Mouse (Mus musculus) small intestine, adult 2 months (tissue): ENCODE data around the gene Sipa1l1. TPM values are rescaled to one million over a fixed set of nuclear protein-coding genes. Genes with fewer than 3 reads are reported as not detected.

Source experiments
- H3K27ac ChIP-seq: fragments of 200-500 bp; 2 replicates; pipeline ENCODE4 v1.5.1; 2012; ENCODE audit warnings: low read depth, low read length, control low read depth, inconsistent platforms; ENCODE audit not compliant: insufficient read depth
- H3K27me3 ChIP-seq: fragments of 200-500 bp; 2 replicates; pipeline ENCODE4 v1.6.1; 2012; ENCODE audit warnings: mild to moderate bottlenecking, moderate library complexity, low read length, inconsistent platforms; ENCODE audit not compliant: control insufficient read depth, insufficient read depth
- H3K36me3 ChIP-seq: fragments of 200-500 bp; 2 replicates; pipeline ENCODE4 v1.6.1; 2012; ENCODE audit warnings: mild to moderate bottlenecking, low read length, control low read depth, inconsistent platforms; ENCODE audit not compliant: control insufficient read depth, insufficient read depth
- H3K4me1 ChIP-seq: fragments of 200-500 bp; 2 replicates; pipeline ENCODE4 v1.6.1; 2012; ENCODE audit warnings: low read length, inconsistent platforms, mixed read lengths; ENCODE audit not compliant: control insufficient read depth, insufficient read depth, insufficient read length
- H3K4me3 ChIP-seq: fragments of 200-500 bp; 2 replicates; pipeline ENCODE4 v1.5.1; 2012; ENCODE audit warnings: low read depth, mild to moderate bottlenecking, control low read depth, inconsistent platforms, low read length, moderate library complexity
- CTCF ChIP-seq: fragments of 200-500 bp; IDR thresholded peaks from 2 replicates; pipeline ENCODE4 v1.5.1; 2012; ENCODE audit warnings: low read depth, mild to moderate bottlenecking, control low read depth, inconsistent platforms, low read length, moderate library complexity, mixed read lengths; ENCODE audit not compliant: insufficient replicate concordance, insufficient read length; ENCODE audit errors: extremely low read depth
- POLR2A ChIP-seq: fragments of 200-500 bp; IDR thresholded peaks from 2 replicates; pipeline ENCODE4 v1.6.1; 2012; ENCODE audit warnings: low read depth, mild to moderate bottlenecking, control low read depth, inconsistent platforms, low read length, moderate library complexity
- WGBS: fragments of 180-500 bp; shearing (Covaris S2); methylation state at CpG from one replicate; pipeline ENCODE4 v1.1.7; 2018; 5-methylcytosine and 5-hydroxymethylcytosine counted together
- polyA plus RNA-seq: library from polyadenylated mRNA; depleted of rRNA; stranded (reverse); fragments of >200 nt; gene quantifications from 2 replicates; pipeline ENCODE4 v1.2.3, GENCODE M21; 2012

Sipa1l1 gene
- polyA plus RNA-seq, 1 experiment: 13.4 TPM

DNA sequence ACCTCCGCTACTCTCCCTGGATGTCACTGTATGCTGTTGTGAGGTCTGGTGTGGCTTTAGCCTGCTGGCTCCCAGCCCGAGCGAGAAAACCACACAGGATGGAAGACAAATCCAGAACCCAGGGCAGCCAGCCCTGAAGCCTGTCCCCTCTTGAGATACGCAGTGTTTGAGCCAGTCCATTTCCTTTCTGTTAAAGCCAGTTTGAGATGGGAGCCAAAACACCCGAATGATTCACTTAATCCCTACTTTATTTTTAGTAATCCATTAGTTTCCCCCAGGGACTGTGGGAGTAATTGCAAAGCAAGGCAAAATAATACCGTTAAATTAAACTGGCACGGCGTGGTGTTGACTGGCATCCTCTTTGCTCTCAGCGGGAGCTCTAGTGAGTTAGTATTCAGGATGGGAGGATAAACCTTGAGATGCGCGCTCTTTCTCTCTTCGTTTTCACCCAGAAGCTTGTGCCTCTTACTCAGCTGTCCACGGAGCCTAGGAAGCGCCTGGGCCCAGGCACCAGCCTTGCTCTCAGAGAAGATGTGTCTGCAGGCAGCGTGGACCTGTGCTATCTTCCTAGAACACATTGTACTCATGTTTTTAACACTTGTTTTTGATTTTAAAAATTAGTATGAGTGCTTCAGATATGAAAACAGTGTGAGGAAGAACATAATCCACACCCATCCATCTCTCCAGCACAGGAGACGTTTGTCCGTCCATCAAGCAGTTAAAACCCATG, 143.1 kb downstream of the Sipa1l1 start:
- Histone ChIP-seq H3K4me3 (no peak overlapping the region), H3K27ac (no peak overlapping the region), H3K36me3 (peaks cover 8% of the 10 kb centered on the region), H3K27me3 (no peaks in the 10 kb centered on the region), H3K4me1 (no peaks in the 10 kb centered on the region)
- 80% methylated on average over 17 of the region's 17 CpGs for WGBS
- TF ChIP-seq POLR2A: no peak
- no peak for TF ChIP-seq CTCF

DNA sequence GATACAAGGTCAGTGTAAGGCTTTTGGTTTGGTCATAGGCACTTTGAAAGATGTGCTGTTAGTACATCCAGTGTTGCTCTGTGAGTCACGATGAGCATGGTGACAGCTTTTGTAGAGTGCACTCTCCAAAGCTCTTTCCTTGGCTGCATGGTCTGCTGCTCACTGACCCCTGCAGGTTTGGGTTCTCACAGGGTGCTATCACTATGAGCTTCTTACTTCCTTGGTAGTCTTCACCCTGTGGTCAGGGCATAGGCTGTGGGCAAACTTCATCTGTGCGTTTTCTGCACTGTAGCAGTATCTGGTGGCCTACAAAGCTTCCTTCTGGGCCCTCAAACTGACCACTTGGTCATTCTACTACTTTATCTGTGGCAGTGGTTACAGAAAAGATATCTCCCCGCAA, 144.0 kb downstream of the Sipa1l1 start:
- peaks cover 8% of the 10 kb centered on the region for H3K36me3 ChIP-seq
- H3K4me3 ChIP-seq: no peak overlapping the region
- H3K4me1 ChIP-seq: no peaks in the 10 kb centered on the region
- no peak for TF ChIP-seq POLR2A
- no peak for TF ChIP-seq CTCF
- 91% methylated on average over 3 of the region's 3 CpGs for WGBS
- no peak overlapping the region for H3K27ac ChIP-seq
- no peaks in the 10 kb centered on the region for H3K27me3 ChIP-seq

DNA sequence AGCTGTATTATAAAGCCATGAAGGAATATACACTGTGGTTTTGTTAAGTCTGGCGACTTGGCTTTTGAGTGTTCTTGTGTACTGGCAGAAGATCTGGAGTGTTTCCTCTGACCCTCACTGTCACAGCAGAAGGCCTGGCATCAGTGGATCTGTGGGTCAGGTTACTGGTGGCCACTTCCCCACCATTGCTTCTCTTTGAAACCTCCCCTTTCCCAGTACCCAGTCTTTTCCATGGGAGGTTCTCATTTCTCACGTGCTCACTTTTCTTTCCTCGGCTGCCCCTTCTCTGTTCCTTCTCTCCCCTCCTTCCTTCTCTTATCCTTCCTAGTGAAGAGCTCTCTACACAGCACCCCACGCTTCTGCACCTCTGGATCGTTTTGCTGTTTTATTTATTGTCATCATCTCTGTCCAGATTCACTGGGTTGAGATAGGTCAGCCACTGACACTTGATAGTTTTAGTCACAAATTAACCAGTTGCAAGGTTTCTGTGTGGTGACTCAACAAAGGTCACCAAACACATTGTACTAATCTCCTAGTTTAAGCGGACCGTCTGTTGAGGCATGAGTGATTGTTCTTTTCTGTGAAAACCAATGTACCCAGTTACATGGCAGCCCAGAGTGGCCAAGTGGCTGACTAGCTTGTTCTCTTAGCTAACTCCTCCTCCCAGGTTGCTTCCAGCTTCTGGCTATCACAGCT, 150.5 kb downstream of the Sipa1l1 start:
- WGBS: 66% methylated on average over 7 of the region's 7 CpGs
- no peak for TF ChIP-seq CTCF
- no peak for TF ChIP-seq POLR2A
- Histone ChIP-seq H3K4me1 (peaks cover 4% of the 10 kb centered on the region; the same call in 1 of the 2 replicates), H3K27ac (no peak overlapping the region), H3K4me3 (no peak overlapping the region), H3K27me3 (no peaks in the 10 kb centered on the region), H3K36me3 (no peaks in the 10 kb centered on the region; the same call in 1 of the 2 replicates)

DNA sequence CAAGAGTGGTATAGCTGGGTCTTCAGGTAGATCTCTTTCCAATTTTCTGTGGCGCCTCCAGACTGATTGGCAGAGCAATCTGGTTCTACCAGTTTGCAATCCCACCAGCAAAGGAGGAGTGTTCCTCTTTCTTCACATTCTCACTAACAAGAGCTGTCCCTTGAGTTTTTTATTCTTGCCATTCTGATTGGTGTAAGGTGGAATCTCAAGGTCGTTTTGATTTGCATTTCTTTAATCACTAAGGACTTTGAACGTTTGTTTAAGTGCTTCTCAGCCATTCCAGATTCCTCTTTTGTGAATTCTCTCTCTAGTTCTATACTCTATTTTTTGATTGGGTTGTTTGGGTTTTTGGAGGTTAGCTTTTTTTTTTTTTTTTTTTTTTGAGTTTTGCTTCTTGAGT, 151.1 kb downstream of the Sipa1l1 start:
- WGBS: 28% methylated on average over 3 of the region's 3 CpGs
- Histone ChIP-seq H3K4me3 (no peak overlapping the region), H3K36me3 (no peaks in the 10 kb centered on the region), H3K4me1 (peaks cover 4% of the 10 kb centered on the region; the same call in 1 of the 2 replicates), H3K27me3 (no peaks in the 10 kb centered on the region), H3K27ac (no peak overlapping the region)
- TF ChIP-seq CTCF (no peak), POLR2A (no peak)

DNA sequence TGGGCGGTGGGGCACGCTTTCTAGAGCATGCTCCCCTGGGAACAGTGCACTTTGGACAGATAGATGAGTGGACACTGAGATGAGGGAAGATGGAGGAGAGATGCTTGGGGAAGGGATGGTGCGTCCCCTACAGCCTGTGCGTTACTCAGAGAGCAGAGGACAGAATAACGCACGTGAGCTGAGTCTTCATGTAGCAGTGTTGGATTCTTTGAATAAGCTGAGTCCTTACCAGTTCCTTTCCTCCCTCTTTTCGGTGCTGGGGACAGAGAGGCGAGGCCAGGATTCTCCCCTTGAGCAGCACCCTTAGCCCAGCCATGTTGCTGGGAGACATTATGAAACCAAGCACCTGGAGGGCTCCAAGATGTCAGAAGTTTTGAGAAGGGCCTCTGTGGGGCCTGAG, 152.3 kb downstream of the Sipa1l1 start:
- Histone ChIP-seq H3K4me3 (no peak overlapping the region), H3K27ac (no peak overlapping the region), H3K27me3 (no peaks in the 10 kb centered on the region), H3K4me1 (peaks cover 4% of the 10 kb centered on the region; the same call in 1 of the 2 replicates), H3K36me3 (no peaks in the 10 kb centered on the region)
- 94% methylated on average over 8 of the region's 8 CpGs for WGBS
- TF ChIP-seq POLR2A (no peak), CTCF (no peak)

DNA sequence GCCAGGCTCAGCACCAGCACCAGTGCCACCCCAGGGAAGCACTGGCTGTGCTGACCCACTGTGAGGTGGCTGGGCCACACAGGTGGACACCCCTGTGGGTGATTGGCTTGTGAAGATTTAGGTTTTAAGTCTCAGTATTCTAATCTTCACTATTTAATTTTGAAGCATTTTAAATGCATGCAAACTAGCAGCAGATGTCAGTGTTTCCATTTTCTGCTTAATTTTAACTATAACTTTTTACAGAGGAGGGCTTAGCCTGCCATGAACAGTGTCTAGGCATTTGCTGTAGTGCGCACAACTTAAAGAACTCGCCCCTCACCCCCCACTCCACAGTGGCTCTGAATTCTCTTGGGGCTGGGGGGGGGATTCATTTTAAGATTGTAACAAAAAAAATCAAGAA, 152.7 kb downstream of the Sipa1l1 start:
- Histone ChIP-seq H3K36me3 (no peaks in the 10 kb centered on the region), H3K4me3 (no peak overlapping the region), H3K27ac (no peak overlapping the region), H3K27me3 (no peaks in the 10 kb centered on the region), H3K4me1 (peaks cover 5% of the 10 kb centered on the region; the same call in 1 of the 2 replicates)
- WGBS: 97% methylated on average over 2 of the region's 2 CpGs
- TF ChIP-seq POLR2A: no peak
- TF ChIP-seq CTCF: no peak

DNA sequence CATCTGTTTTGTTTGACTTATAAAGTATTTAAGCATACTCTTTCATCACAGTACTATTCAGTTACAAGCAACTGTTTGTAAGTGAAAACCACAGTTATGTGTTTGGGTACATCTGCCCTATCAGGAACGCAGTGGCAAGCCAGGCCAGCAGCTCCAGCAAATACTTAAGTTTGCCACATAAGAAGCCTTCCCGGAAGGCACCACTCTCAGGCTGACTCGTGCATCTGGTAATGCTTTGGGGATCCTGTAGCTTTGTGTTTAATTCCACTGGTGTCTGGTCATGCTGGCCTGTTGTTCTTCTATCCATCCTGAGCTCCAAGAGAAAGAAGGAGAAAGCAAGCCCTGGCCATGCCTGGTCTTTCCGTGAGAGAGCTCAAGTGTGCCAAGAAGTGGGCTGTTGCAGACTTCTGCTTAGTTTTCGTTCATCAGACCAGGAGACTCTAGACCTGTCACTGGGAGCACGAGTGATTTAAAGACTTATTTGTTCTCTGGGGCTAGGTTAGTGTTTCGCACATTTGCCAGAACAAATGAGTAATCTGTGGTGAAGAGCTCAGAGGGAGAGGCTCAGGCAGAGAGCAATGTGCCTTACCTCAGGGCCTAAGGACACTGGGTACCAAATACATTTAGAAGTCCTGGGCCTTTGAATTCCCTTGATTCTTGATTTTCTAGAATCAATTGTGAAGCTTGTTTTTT, 153.8 kb downstream of the Sipa1l1 start:
- Histone ChIP-seq H3K36me3 (no peaks in the 10 kb centered on the region), H3K4me1 (peaks cover 5% of the 10 kb centered on the region; the same call in 1 of the 2 replicates), H3K4me3 (no peak overlapping the region), H3K27ac (no peak overlapping the region), H3K27me3 (no peaks in the 10 kb centered on the region)
- WGBS: 76% methylated on average over 7 of the region's 7 CpGs
- TF ChIP-seq CTCF (no peak), POLR2A (no peak)
